Mouse (Mus musculus) hindbrain, embryonic 10.5 days (tissue): ENCODE results near the gene Cox7a1. TPM values are rescaled to one million over a fixed set of nuclear protein-coding genes. Genes with fewer than 3 reads are reported as not detected.
A peak's percentile ranks its signal among the peaks of the same experiment; 100 is the strongest.
"Not testable (repeated sequence)": the region's sequence is repeated elsewhere in the genome, so short reads cannot be mapped to it uniquely, and the experiment has no call there.

Source experiments
- DNase-seq: peaks from one replicate; pipeline ENCODE4 v3.0.0-alpha.2; 2017; ENCODE audit warnings: low spot score
- H3K27ac ChIP-seq: fragments of 300-500 bp; sonication (generic); 2 replicates; pipeline ENCODE4 v1.5.1; 2016; ENCODE audit warnings: mild to moderate bottlenecking, moderate library complexity
- H3K27me3 ChIP-seq: fragments of 300-500 bp; sonication (generic); 2 replicates; pipeline ENCODE4 v1.6.1; 2016; ENCODE audit warnings: mild to moderate bottlenecking; ENCODE audit not compliant: poor library complexity, insufficient read depth, severe bottlenecking
- H3K36me3 ChIP-seq: fragments of 300-500 bp; sonication (generic); 2 replicates; pipeline ENCODE4 v1.6.1; 2016; ENCODE audit warnings: mild to moderate bottlenecking, moderate library complexity
- H3K4me1 ChIP-seq: fragments of 300-500 bp; sonication (generic); replicated peaks from 2 replicates; pipeline ENCODE4 v1.6.1; 2016; ENCODE audit warnings: mild to moderate bottlenecking
- H3K4me3 ChIP-seq: fragments of 300-500 bp; sonication (generic); 2 replicates; pipeline ENCODE4 v1.5.1; 2016; ENCODE audit warnings: mild to moderate bottlenecking, moderate library complexity
- H3K9me3 ChIP-seq: fragments of 300-500 bp; sonication (generic); 2 replicates; pipeline ENCODE4 v1.6.1; 2016; ENCODE audit warnings: mild to moderate bottlenecking, moderate library complexity
- WGBS: fragments of 180-500 bp; shearing (Covaris S2); methylation state at CpG from one replicate; pipeline ENCODE4 v1.1.7; 2016; 5-methylcytosine and 5-hydroxymethylcytosine counted together
- polyA plus RNA-seq: library from polyadenylated mRNA; unstranded; fragments of >200 nt; fragmentation: Nextera tagmentation; extraction: Ambion mirVana; gene quantifications from 2 replicates; pipeline ENCODE4 v1.2.1, GENCODE M21; 2016

The Cox7a1 gene
- polyA plus RNA-seq, 1 experiment from 2014 or later = 3.8 TPM

DNA sequence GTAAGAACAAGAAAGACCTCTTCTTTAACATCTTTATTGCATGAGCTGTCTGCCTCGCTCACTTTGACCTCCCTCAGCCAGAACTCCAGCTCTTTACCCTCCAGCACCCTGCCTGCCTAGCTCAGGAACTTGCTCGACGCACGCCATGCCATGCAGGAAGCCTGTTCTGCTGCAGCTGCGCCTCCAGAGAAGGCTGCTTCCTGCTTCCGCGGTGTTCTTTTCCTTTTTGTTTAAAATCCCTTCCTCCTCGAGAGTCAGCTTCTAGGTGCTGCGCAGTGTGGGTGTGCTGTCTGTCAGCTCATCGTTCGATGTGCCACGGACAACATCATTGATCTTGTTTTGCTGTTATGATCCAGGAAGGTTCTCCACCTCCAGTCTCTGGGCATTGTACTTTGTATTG lies 7.5 kb upstream of the Cox7a1 start:
- Histone ChIP-seq H3K9me3 (no peaks in the 10 kb centered on the region), H3K27me3 (no peaks in the 10 kb centered on the region), H3K4me1 (no peaks in the 10 kb centered on the region), H3K27ac (no peak overlapping the region), H3K4me3 (no peak overlapping the region), H3K36me3 (peaks cover 50% of the 10 kb centered on the region)
- DNase-seq = no peak
- 86% methylated on average over 12 of the region's 12 CpGs for WGBS

GRCm38 (mm10) chr7:30178256-30178655 lies 5.7 kb upstream of the Cox7a1 start:
- no peaks in the 10 kb centered on the region for H3K27me3 ChIP-seq
- no peaks in the 10 kb centered on the region for H3K4me1 ChIP-seq
- 86% methylated on average over 11 of the region's 11 CpGs for WGBS
- no peak overlapping the region for H3K4me3 ChIP-seq
- DNase-seq = no peak
- H3K27ac ChIP-seq = no peak overlapping the region
- peaks cover 46% of the 10 kb centered on the region for H3K36me3 ChIP-seq
- H3K9me3 ChIP-seq = no peaks in the 10 kb centered on the region

GRCm38 (mm10) chr7:30181308-30181707 lies 2.6 kb upstream of the Cox7a1 start:
- WGBS = 5% methylated on average over 4 of the region's 4 CpGs
- Histone ChIP-seq H3K27me3 (no peaks in the 10 kb centered on the region), H3K36me3 (peaks cover 49% of the 10 kb centered on the region), H3K4me1 (peaks cover 15% of the 10 kb centered on the region), H3K27ac (no peak overlapping the region), H3K4me3 (no peak overlapping the region), H3K9me3 (no peaks in the 10 kb centered on the region)
- peak; percentile 70 for DNase-seq

DNA sequence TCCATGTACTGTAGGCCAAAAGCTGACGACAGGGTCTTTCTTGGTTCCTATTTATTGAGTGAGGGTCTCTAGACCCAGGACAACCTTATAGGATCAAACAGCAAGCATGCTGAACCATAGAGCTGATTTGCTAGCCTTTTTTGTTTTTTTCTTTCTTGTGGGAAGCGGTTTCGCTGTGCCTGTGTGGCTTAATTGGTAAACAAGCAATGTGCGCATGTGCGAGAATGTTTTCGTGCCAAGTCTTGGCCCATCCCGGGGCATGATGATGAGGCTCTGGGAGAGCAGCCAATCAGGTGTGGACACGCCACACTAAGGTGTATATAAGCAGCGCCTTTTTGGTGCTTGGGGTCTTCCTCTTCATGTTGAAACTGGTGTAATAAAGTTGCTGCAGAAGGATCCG lies 2.0 kb upstream of the Cox7a1 start:
- H3K27me3 ChIP-seq, H3K9me3 ChIP-seq, H3K27ac ChIP-seq, H3K4me3 ChIP-seq, DNase-seq: not testable (repeated sequence)
- Histone ChIP-seq H3K36me3 (peaks cover 49% of the 10 kb centered on the region), H3K4me1 (peaks cover 15% of the 10 kb centered on the region)
- 94% methylated on average over 10 of the region's 10 CpGs for WGBS

GRCm38 (mm10) chr7:30183189-30183588 lies 755 bp upstream of the Cox7a1 start:
- Histone ChIP-seq H3K36me3 (peaks cover 51% of the 10 kb centered on the region), H3K4me1 (peaks cover 15% of the 10 kb centered on the region)
- WGBS = 74% methylated on average over 6 of the region's 7 CpGs
- H3K27ac ChIP-seq, H3K27me3 ChIP-seq, H3K9me3 ChIP-seq, DNase-seq, H3K4me3 ChIP-seq: not testable (repeated sequence)

GRCm38 (mm10) chr7:30184641-30185348 lies 851 bp downstream of the Cox7a1 start:
- H3K4me1 ChIP-seq = peaks cover 15% of the 10 kb centered on the region
- no peaks in the 10 kb centered on the region for H3K27me3 ChIP-seq
- 74% methylated on average over 13 of the region's 13 CpGs for WGBS
- H3K9me3 ChIP-seq = no peaks in the 10 kb centered on the region
- no peak for DNase-seq
- peak overlapping the region; percentile 45; the same call in 1 of the 2 replicates for H3K4me3 ChIP-seq
- H3K36me3 ChIP-seq = peaks cover 54% of the 10 kb centered on the region
- no peak overlapping the region for H3K27ac ChIP-seq

DNA sequence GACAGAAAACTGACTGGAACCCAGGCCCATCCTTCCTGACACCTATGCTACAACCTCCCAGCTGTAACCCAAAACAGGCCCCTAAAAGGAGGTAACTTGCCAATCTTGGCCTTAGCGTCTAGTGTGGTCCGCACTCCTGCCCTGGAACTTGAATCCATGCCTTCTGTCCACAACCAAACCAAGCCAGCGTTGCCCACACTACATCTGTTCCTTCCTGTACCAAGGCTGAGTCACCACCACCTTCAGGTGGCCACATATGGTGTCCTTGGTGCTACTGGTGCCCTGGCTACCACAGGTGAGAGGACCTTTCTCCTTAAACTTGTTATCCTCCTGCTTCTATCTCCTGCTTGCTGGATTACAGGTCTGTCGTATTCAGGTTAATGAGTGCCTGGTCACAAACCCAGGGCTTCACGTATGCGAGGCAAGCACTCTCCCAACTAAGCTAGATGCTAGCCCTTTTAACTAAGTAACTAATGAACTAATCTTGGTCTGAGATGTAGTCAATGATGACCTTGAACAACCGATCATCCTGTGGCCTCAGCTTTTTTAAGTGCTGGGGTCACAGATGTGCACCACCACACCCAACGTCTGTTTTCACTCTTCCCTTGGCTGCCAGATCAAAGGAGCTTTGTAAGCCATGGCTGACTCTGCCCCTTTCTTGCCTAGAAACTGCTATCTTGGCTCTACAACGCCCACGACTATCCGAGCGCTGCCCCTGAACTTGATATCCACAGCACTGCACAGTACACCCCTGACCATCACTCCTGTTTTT lies 4.6 kb downstream of the Cox7a1 start:
- Histone ChIP-seq H3K9me3 (no peaks in the 10 kb centered on the region), H3K36me3 (peaks cover 75% of the 10 kb centered on the region), H3K4me1 (peaks cover 26% of the 10 kb centered on the region), H3K4me3 (no peak overlapping the region), H3K27me3 (no peaks in the 10 kb centered on the region), H3K27ac (no peak overlapping the region)
- DNase-seq = no peak
- WGBS = 87% methylated on average over 12 of the region's 12 CpGs

- Histone ChIP-seq H3K27me3 (no peaks in the 10 kb centered on the region), H3K4me1 (peaks cover 24% of the 10 kb centered on the region), H3K36me3 (peaks cover 75% of the 10 kb centered on the region), H3K4me3 (no peak overlapping the region), H3K9me3 (no peaks in the 10 kb centered on the region), H3K27ac (no peak overlapping the region)
- DNase-seq = no peak
- 91% methylated on average over 4 of the region's 4 CpGs for WGBS
These were observed 5.2 kb downstream of the Cox7a1 start for GRCm38 (mm10) chr7:30189116-30189491.

- 90% methylated on average over 12 of the region's 12 CpGs for WGBS
- peak overlapping the region; percentile 82; the same call in 1 of the 2 replicates for H3K4me3 ChIP-seq
- DNase-seq = no peak
These were observed 8.1 kb downstream of the Cox7a1 start for GRCm38 (mm10) chr7:30192088-30192487.

DNA sequence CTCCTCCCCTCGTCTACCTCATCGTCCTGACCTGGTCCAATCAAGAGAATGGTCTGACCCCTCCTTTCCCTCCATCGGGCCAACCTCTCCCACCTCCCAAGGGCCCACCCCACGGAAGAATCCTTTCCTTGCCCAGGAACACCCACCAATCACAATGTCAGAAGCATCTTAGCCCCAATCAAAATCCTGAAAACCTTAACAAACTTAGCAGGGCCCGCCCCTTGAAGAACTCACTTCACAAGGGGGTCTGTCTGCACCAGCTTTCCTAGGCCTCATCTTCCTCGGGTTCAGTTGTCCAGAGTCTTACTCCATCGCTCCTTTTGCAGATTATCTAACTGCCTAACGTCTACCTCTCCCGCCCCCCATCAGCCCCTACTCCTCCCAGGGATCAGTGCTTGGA lies 9.1 kb downstream of the Cox7a1 start:
- WGBS = 18% methylated on average over 9 of the region's 9 CpGs
- DNase-seq = no peak
- Histone ChIP-seq H3K4me3 (peak overlapping the region; percentile 82), H3K9me3 (no peaks in the 10 kb centered on the region), H3K27ac (peak overlapping the region; percentile 89), H3K27me3 (no peaks in the 10 kb centered on the region), H3K4me1 (peaks cover 30% of the 10 kb centered on the region), H3K36me3 (peaks cover 44% of the 10 kb centered on the region)

More at GRCm38 (mm10) chr7:30192088-30192487, 8.1 kb downstream of the Cox7a1 start:
- Histone ChIP-seq H3K4me1 (peaks cover 27% of the 10 kb centered on the region), H3K9me3 (no peaks in the 10 kb centered on the region), H3K27me3 (no peaks in the 10 kb centered on the region), H3K36me3 (peaks cover 53% of the 10 kb centered on the region), H3K27ac (no peak overlapping the region)

GRCm38 (mm10) chr7:30193581-30194100 lies 9.7 kb downstream of the Cox7a1 start:
- under 1% methylated on average over 26 of the region's 26 CpGs for WGBS
- peaks cover 34% of the 10 kb centered on the region for H3K4me1 ChIP-seq
- peak overlapping the region; percentile 82 for H3K4me3 ChIP-seq
- peak; percentile 85 for DNase-seq
- peaks cover 38% of the 10 kb centered on the region for H3K36me3 ChIP-seq
- no peaks in the 10 kb centered on the region for H3K27me3 ChIP-seq
- no peaks in the 10 kb centered on the region for H3K9me3 ChIP-seq
- peak overlapping the region; percentile 89 for H3K27ac ChIP-seq

- no peaks in the 10 kb centered on the region for H3K9me3 ChIP-seq
- no peaks in the 10 kb centered on the region for H3K27me3 ChIP-seq
- H3K27ac ChIP-seq = peak overlapping the region; percentile 89
- no peak for DNase-seq
- H3K36me3 ChIP-seq = peaks cover 31% of the 10 kb centered on the region
- H3K4me3 ChIP-seq = peak overlapping the region; percentile 82
- WGBS = 1% methylated on average over 26 of the region's 26 CpGs
- peaks cover 35% of the 10 kb centered on the region for H3K4me1 ChIP-seq
These were observed 10.3 kb downstream of the Cox7a1 start for GRCm38 (mm10) chr7:30194101-30194831.
